Mouse (Mus musculus): Measurements from ENCODE around the gene Gm26938.

DNA sequence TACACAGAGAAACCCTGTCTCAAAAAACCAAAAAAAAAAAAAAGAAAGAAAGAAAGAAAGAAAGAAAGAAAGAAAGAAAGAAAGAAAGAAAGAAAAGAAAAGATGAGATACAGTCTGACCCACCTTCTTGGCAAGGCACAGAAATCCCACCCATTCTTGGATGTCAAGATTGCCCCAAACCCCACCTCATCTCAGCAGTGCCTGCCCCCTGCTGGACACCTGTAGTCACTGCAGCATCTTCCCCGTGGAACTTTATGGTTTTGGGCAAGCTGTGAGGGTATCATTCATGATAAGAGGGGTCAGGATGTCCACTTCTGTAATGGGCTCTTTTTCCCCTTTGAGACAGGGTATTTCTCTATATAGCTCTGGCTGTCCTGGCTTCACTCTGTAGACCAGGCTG is 8.9 kb downstream of the Gm26938 start:
- no peak for TF ChIP-seq GATA1 (IDR thresholded peaks at IDR 0.05; ENCODE audit: low read length)
- no peak for TF ChIP-seq TAL1 (IDR thresholded peaks at IDR 0.05; ENCODE audit: low read length)

Data from erythroblast, embryonic 14.5 days (primary cell).